Mouse (Mus musculus) macrophage (primary cell): ENCODE results near the gene Greb1. TPM values are rescaled to one million over a fixed set of nuclear protein-coding genes. Genes with fewer than 3 reads are reported as not detected.
"Not testable (repeated sequence)": the region's sequence is repeated elsewhere in the genome, so short reads cannot be mapped to it uniquely, and the experiment has no call there.

Source experiments
- H3K27ac ChIP-seq: fragments of 350-480 bp; formaldehyde crosslinking; 2 replicates; pipeline ENCODE4 v1.9.0; 2021
- H3K36me3 ChIP-seq: fragments of 350-480 bp; formaldehyde crosslinking; 2 replicates; pipeline ENCODE4 v1.9.0; 2021; ENCODE audit errors: inconsistent target
- H3K4me3 ChIP-seq: fragments of 350-480 bp; formaldehyde crosslinking; 2 replicates; pipeline ENCODE4 v1.9.0; 2021; ENCODE audit errors: inconsistent target
- H3K79me2 ChIP-seq: fragments of 350-480 bp; formaldehyde crosslinking; 2 replicates; pipeline ENCODE4 v1.9.0; 2021; ENCODE audit errors: inconsistent target
- WGBS: methylation state at CpG from one replicate; pipeline ENCODE4 v1.1.7; 2026; ENCODE audit warnings: inconsistent platforms; ENCODE audit not compliant: missing documents; 5-methylcytosine and 5-hydroxymethylcytosine counted together
- polyA plus RNA-seq: library from polyadenylated mRNA; stranded (reverse); fragments of 250-400 nt; gene quantifications from 3 replicates; pipeline ENCODE4 v1.2.4, GENCODE M21; 2018; ENCODE audit warnings: inconsistent platforms

The Greb1 gene
- polyA plus RNA-seq, 1 experiment from 2014 or later, result 0.11 TPM

DNA sequence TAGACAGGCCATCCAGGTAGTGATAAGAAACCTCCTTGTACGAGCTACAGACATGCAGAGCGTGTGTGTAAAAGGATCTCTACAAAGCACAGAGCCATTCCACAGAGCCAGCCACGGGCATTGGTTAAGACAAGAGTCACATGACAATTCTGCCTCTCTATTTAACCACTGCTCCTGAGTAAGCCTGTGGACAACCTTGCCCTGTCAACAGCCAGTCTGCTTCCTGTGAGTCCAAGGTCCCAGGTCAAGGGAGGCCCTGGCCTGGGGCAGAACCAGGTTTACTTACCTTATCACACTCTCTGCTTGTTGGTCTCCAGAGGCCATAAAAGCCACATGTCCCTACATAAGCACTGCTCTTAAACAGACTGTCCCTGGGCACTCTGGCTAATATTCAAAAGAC lies 74.5 kb downstream of the Greb1 start:
- WGBS, result 66% methylated on average over 3 of the region's 3 CpGs
- no peak overlapping the region for H3K4me3 ChIP-seq
- no peaks in the 10 kb centered on the region for H3K79me2 ChIP-seq
- no peaks in the 10 kb centered on the region for H3K36me3 ChIP-seq
- H3K27ac ChIP-seq, result no peak overlapping the region

DNA sequence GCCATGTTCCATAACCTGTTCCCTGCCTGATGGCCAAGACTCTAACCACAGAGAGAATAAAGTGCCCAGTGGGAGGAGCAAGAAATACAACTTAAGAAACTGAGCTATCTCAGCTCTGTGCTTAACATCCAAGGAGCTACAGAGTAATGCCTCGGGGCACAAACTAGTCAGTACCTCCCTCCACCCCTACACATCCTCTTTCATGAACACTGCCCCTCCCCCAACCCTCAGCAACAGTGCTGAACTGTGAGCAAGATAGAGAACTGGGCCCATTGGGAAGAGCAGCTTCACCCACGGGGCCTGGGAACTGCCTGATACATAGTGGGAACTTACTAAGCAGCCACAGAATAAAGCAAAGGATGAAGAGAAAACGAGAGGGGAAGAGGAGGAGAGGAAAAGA lies 77.1 kb downstream of the Greb1 start:
- 7% methylated on average over 2 of the region's 3 CpGs for WGBS
- no peaks in the 10 kb centered on the region for H3K79me2 ChIP-seq
- no peak overlapping the region for H3K4me3 ChIP-seq
- no peak overlapping the region for H3K27ac ChIP-seq
- H3K36me3 ChIP-seq, result no peaks in the 10 kb centered on the region

DNA sequence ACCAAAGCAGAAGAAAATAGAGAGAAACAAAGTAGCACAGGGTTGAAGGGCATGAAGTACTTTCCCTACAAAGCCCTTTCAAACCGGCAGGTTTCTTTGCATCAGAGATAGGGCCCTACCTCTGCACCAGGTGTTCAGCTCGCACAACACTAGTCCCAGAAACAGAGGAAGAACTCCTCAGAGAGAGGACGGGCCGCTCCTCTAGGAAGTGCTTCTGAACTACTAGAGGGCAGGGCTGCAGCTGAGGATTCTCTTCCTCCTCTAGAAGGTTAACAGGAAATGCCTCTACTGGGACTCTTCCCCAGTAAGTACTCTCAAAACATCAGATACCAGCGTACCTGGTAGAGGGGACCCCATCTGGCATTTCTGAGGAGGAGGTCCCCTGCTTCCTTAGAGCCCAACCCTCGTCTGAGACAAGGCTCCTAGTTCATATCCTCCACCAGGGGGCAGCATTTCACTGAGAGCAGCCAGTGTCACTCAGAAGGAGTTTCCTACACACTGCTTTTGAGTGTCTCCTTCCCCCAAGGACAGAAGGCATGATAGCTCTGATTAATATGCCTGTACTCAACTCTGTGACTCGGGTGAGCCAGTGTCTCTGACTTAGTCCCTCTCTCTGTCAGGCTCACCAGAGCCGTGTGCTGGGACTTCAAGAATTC lies 81.9 kb downstream of the Greb1 start:
- 35% methylated on average over 8 of the region's 8 CpGs for WGBS
- no peak overlapping the region for H3K27ac ChIP-seq
- no peaks in the 10 kb centered on the region for H3K36me3 ChIP-seq
- H3K79me2 ChIP-seq, result no peaks in the 10 kb centered on the region
- H3K4me3 ChIP-seq, result no peak overlapping the region

DNA sequence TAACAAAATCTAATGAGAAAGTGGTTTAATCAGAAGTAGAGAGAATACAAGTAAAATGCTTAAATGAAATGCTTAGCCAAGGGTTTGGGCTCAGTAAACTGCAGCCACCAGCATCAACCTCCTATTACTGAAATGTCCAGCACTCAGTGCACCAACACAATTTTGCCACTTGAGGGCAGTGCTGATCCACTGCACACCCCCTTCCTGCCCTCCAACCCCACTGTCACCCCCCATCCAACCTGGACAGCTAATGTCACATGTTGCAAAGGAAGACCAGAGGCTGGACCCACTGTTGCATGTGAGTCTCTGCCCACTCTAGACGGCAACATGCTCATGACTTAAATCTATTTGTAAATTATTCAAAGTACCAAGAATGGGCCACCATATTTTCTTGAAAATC lies 83.0 kb downstream of the Greb1 start:
- Histone ChIP-seq H3K79me2 (no peaks in the 10 kb centered on the region), H3K4me3 (no peak overlapping the region), H3K36me3 (no peaks in the 10 kb centered on the region), H3K27ac (no peak overlapping the region)
- 36% methylated on average over 1 of the region's 1 CpGs for WGBS

DNA sequence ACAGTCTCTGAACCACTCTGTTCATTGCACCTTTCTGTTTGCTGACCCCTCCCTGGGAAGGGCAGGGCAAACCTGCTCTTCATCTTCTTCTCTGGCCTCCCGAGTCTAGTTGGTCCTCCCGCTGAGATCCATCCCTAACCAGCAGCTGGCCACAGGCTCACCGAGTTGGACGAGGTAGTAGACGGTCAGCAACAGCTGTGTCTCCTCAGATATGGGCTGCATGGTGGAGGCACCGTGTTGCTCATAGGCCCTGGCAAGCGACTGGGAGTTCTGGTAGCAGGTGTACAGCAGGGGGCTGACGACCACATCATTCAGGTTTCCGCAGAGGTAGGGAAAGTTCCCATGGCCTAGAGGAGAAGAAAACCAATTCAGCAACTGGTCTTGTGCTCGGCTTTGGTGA lies 86.1 kb downstream of the Greb1 start:
- H3K27ac ChIP-seq, result no peak overlapping the region
- no peaks in the 10 kb centered on the region for H3K79me2 ChIP-seq
- H3K36me3 ChIP-seq, result no peaks in the 10 kb centered on the region
- H3K4me3 ChIP-seq, result no peak overlapping the region
- WGBS, result 94% methylated on average over 10 of the region's 10 CpGs

DNA sequence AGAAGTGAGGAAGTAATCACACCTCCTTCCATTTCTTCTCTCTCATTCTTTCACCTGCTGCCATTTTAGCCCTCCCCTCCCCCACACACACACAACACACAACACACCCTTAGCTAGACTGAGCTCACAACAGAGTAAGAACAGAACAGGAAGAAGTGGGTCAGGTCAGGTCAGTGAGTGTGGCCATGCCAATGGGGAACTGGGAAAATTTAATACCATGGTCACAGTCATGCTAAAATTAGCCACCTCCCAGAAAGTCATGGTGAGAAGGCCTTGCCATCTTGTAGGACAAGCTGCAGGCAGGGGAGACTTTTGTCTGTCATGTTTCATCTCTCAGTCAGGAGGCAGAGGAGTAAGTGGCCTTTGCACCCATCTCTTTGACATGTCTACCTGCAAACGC lies 102.0 kb downstream of the Greb1 start:
- H3K4me3 ChIP-seq, result no peak overlapping the region
- no peaks in the 10 kb centered on the region for H3K79me2 ChIP-seq
- H3K36me3 ChIP-seq, result no peaks in the 10 kb centered on the region
- H3K27ac ChIP-seq, result no peak overlapping the region
- 90% methylated on average over 1 of the region's 1 CpGs for WGBS

DNA sequence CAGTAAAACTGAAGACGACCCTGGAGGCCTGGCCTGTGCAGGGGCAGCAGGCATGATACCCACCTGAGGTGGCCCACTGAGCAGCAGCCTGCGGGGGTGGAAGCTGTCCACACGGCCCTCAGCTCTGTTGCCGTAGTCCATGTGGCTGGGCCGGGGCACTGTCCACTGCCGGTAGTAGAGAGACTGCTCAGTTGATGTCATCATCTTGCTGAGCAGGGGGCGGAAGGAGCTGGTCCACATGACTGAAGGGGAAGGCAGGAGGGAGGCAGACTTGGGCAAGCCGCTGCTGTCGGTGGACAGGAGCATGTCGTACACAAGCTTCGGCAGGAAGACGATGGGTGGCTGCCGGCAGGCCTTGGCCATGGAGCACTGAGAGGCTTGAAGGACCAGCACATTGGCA lies 104.5 kb downstream of the Greb1 start:
- H3K79me2 ChIP-seq, result no peaks in the 10 kb centered on the region
- no peak overlapping the region for H3K27ac ChIP-seq
- WGBS, result 75% methylated on average over 13 of the region's 13 CpGs
- H3K36me3 ChIP-seq, result no peaks in the 10 kb centered on the region
- no peak overlapping the region for H3K4me3 ChIP-seq

DNA sequence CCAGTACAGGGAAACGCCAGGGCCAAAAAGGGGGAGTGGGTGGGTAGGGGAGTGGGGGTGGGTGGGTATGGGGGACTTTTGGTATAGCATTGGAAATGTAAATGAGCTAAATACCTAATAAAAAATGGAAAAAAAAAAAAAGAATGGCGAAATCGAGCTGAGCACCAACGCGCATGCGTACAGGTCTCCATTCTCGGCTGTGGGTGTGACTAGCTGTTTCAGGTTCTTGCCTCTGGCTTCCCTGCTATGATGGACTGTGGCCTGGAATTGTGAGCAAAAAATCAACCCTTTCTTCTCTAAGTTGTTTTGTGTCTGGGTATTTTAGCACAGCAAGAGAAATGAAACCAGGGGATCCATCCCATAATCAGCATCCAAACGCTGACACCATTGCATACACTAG lies 105.4 kb downstream of the Greb1 start:
- H3K36me3 ChIP-seq, H3K27ac ChIP-seq, H3K79me2 ChIP-seq, H3K4me3 ChIP-seq: not testable (repeated sequence)
- over 99% methylated on average over 7 of the region's 8 CpGs for WGBS

DNA sequence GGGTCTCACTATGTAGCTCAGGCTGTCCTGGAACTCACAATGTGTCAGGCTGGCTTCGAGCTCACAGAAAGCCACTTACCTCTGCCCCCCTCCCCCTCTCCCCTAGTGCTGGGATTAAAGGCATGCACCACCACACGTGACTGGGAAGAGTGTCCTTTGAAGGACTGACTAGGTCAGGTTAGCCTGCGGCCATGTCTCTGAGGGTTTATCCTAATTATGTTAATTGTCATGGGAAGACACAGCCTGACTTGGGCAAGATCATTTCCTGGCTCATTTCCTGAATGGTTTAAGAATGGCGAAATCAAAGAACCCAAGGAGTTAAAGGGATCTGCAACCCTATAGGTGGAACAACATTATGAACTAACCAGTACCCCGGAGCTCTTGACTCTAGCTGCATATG lies 105.9 kb downstream of the Greb1 start:
- 43% methylated on average over 4 of the region's 5 CpGs for WGBS
- Histone ChIP-seq H3K36me3 (no peaks in the 10 kb centered on the region), H3K4me3 (no peak overlapping the region), H3K79me2 (no peaks in the 10 kb centered on the region), H3K27ac (no peak overlapping the region)

DNA sequence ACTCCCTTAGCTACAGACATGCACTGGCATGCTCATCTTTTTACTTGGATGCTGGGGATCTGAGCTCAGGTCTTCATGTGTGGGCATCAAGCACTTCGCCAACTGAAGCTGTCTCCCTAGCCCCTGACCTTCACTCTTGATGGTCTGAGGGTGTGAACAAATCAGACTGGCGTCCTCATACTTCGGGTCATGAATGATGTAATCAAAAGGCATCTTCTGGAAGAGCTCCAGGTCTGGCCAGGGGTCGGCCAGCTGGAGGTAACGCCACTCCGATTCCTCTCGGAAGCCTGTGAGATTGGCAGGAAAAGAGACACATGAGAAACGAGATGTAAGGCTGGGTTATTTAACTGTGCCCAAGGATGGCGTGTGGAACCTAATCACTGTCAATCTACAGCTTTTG lies 110.1 kb downstream of the Greb1 start:
- no peak overlapping the region for H3K4me3 ChIP-seq
- H3K27ac ChIP-seq, result no peak overlapping the region
- WGBS, result 91% methylated on average over 9 of the region's 9 CpGs
- no peaks in the 10 kb centered on the region for H3K36me3 ChIP-seq
- no peaks in the 10 kb centered on the region for H3K79me2 ChIP-seq

DNA sequence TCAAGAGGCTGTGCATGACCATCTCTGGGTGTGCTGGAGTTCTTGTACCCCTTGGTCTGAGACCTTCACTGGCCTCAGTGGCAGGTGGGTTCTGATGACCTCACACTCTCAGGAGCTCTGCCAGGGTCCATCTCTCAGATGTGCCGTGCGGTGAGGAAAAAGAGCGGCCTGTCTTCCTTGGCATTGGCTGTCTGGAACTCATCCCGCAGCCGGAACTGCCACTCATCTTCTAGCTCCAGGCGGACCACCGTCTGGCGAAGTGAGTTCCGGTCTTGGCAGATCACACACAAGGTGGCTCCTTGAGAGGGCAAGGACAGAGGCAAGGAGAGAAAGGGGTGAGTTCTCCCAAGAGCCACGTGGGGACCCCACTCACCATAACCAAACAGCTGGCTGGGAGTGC lies 128.4 kb downstream of the Greb1 start:
- no peak overlapping the region for H3K4me3 ChIP-seq
- 95% methylated on average over 10 of the region's 10 CpGs for WGBS
- no peaks in the 10 kb centered on the region for H3K79me2 ChIP-seq
- no peaks in the 10 kb centered on the region for H3K36me3 ChIP-seq
- no peak overlapping the region for H3K27ac ChIP-seq

DNA sequence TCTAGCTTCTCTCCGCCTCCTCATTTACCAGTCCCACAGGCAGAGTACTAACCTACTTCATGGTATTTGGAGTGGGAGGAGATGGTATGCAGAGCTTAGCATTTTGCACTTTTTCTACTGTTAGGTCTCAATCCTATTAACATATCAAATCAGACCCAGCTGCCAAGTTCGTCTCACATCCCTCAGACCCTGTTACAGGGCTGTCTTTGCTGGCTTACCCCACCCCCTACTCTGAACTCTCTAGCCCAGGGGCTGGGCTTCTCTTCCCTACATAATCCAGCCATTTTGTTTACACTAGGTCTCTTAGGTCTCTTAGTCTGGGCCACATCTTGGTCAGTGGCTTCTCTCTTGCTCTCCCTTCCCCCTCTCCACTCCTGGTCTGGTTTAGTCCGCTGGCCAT lies 131.5 kb downstream of the Greb1 start:
- 77% methylated on average over 3 of the region's 3 CpGs for WGBS
- Histone ChIP-seq H3K27ac (no peak overlapping the region), H3K36me3 (no peaks in the 10 kb centered on the region), H3K4me3 (no peak overlapping the region), H3K79me2 (no peaks in the 10 kb centered on the region)

DNA sequence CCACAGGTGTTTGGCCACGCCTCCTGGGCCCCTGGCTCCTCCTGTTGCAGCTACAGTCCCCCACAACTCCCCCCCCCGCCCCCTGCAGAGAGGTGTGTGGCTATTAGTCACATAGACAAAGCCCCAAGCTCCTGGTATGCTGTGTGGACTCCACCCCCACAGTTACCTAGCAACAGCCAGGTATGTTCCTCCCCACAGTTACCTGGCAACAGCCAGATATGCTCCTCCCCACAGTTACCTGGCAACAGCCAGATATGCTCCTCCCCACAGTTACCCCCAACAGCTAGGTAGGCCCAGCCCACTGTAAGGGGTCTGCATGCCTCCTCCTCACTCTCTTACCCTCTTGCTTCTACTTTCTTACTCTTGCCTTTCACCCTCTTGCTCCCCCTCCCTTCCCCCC lies 135.7 kb downstream of the Greb1 start:
- WGBS, result 17% methylated on average over 2 of the region's 2 CpGs
- H3K27ac ChIP-seq, result no peak overlapping the region

DNA sequence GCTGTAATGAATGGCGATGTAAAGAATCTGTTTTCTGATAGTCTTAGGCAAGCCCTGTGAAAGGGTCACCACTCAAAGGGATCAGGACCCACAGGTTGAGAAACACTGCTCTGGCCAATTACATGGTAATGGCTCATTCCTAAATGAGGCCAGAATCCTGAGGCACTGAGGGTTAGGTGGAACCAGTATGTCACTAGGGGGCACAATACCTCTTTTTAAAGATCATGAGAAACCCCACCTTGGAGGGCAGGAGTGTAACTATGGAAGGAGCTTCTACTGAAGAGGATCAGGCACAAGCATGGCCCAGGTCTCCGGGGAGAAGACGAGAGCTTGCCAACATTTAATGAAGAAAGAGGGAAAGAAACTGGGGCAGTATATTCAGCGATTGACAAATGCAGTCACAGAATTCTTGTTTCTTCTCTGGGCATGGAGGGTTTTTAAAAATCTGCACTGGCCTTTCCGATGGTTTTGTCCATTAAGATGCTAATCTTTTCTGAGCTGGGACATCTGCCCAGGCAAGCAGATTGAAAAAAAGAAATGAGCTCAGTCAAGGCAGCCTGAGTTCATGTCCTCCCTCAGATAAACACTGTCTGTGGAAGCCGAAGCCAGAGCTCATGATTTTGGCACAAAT lies 137.6 kb downstream of the Greb1 start:
- no peaks in the 10 kb centered on the region for H3K79me2 ChIP-seq
- no peak overlapping the region for H3K4me3 ChIP-seq
- 86% methylated on average over 6 of the region's 6 CpGs for WGBS
- H3K36me3 ChIP-seq, result no peaks in the 10 kb centered on the region
- no peak overlapping the region for H3K27ac ChIP-seq

More for the DNA sequence above, 135.7 kb downstream of the Greb1 start:
- Histone ChIP-seq H3K79me2 (no peaks in the 10 kb centered on the region), H3K36me3 (no peaks in the 10 kb centered on the region), H3K4me3 (no peak overlapping the region)

DNA sequence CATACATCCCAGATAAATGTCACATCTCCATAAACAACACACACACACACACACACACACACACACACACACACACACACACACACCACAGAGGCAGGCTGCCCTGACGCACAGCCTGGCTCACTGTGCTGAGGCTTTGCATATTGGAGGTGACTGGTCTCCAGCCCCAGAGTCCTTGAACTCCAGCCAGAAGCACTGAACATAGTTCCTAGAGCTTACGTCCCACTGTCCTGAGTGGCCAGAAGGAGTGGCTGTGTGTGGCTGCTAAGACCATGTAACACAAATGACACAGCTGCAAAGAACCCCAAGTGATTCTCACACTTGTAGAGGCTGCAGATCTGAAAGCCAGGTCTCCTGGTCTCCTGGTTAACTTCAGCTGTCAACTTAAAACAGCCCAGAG lies 138.8 kb downstream of the Greb1 start:
- WGBS, result 75% methylated on average over 2 of the region's 2 CpGs

DNA sequence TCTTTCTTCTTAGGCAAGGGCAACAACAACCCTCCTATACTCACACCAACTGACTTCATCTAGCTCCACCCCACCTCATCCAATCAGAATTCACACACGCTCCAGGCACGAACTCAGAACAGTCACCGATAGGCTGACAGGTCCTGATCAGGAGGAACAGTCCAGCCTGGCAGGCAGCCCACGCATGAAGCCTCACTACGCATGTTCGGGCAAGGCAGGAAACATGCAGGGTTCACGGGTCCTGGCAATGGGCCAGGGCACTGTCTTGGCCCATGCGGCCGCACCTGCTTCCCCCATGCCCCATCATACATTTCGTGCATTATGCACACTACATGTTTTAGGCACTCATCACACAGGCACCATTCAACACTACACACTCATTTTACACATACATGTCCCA lies 139.2 kb downstream of the Greb1 start:
- H3K4me3 ChIP-seq, result no peak overlapping the region
- no peaks in the 10 kb centered on the region for H3K79me2 ChIP-seq
- H3K27ac ChIP-seq, result no peak overlapping the region
- 87% methylated on average over 10 of the region's 10 CpGs for WGBS
- H3K36me3 ChIP-seq, result no peaks in the 10 kb centered on the region

More for the DNA sequence above, 138.8 kb downstream of the Greb1 start:
- Histone ChIP-seq H3K36me3 (no peaks in the 10 kb centered on the region), H3K79me2 (no peaks in the 10 kb centered on the region), H3K4me3 (no peak overlapping the region), H3K27ac (no peak overlapping the region)
